Mouse (Mus musculus) olfactory bulb, adult 2 months (tissue): ENCODE results near the gene Msrb1. TPM values are rescaled to one million over a fixed set of nuclear protein-coding genes. Genes with fewer than 3 reads are reported as not detected.

Experiments
- H3K27ac ChIP-seq: fragments of 200-500 bp; 2 replicates; pipeline ENCODE4 v1.5.1; 2012; ENCODE audit warnings: low read depth, low read length; ENCODE audit not compliant: insufficient read depth
- H3K4me1 ChIP-seq: fragments of 200-500 bp; 2 replicates; pipeline ENCODE4 v1.6.1; 2012; ENCODE audit warnings: low read length; ENCODE audit not compliant: control insufficient read depth, insufficient read depth
- H3K4me3 ChIP-seq: fragments of 200-500 bp; 2 replicates; pipeline ENCODE4 v1.5.1; 2012; ENCODE audit warnings: mild to moderate bottlenecking, low read depth, low read length, moderate library complexity; ENCODE audit not compliant: insufficient read depth
- CTCF ChIP-seq: fragments of 200-500 bp; IDR thresholded peaks from 2 replicates; pipeline ENCODE4 v1.5.1; 2012; ENCODE audit warnings: low read depth, mild to moderate bottlenecking, low read length, moderate library complexity; ENCODE audit not compliant: insufficient read depth
- POLR2A ChIP-seq: fragments of 200-500 bp; IDR thresholded peaks from 2 replicates; pipeline ENCODE4 v1.6.1; 2012; ENCODE audit warnings: mild to moderate bottlenecking, low read depth, low read length, moderate library complexity; ENCODE audit not compliant: insufficient read depth
- WGBS: fragments of 180-500 bp; shearing (Covaris S2); methylation state at CpG from one replicate; pipeline ENCODE4 v1.1.7; 2018; 5-methylcytosine and 5-hydroxymethylcytosine counted together
- polyA plus RNA-seq: library from polyadenylated mRNA; stranded (reverse); fragments of >200 nt; gene quantifications from 2 replicates; pipeline ENCODE4 v1.2.4, GENCODE M21; 2012; ENCODE audit warnings: low replicate concordance; ENCODE audit not compliant: missing spikeins, insufficient read depth, insufficient read length

The Msrb1 gene
- polyA plus RNA-seq, 1 experiment: not detected

- Histone ChIP-seq H3K4me1 (peaks cover 11% of the 10 kb centered on the region), H3K27ac (no peak within 1 kb of the TSS), H3K4me3 (peak within 1 kb of the TSS; percentile 36)
- TF ChIP-seq POLR2A (no peak), CTCF (no peak)
- under 1% methylated on average over 81 of the region's 82 CpGs for WGBS
These were observed 16.3 kb downstream of the Msrb1 start, which contains the start of gene Hs3st6 for GRCm38 (mm10) chr17:24752415-24753394. TSS of gene Hs3st6 (plus strand) at chr17:24752988.

DNA sequence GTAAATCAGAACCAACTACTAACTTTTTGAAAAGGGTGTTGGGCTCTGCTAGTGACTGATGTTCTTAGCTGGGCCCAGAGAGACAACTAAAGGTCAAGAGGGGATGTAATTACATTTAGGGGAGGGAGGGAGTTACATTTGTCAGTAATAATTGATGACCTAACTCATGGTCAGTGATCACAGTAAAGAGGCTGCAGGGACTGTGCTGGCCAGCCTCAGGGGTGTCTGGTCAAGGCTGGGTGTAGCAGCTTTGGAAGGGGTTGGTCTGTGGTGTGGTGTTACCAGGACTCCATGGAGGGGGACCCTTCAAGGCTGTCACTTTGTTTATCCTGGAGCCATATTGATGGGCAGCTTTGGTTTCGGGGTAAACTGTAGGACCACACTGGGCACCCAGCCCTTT, 21.0 kb downstream of the Msrb1 start:
- 94% methylated on average over 1 of the region's 1 CpGs for WGBS
- TF ChIP-seq POLR2A: no peak

DNA sequence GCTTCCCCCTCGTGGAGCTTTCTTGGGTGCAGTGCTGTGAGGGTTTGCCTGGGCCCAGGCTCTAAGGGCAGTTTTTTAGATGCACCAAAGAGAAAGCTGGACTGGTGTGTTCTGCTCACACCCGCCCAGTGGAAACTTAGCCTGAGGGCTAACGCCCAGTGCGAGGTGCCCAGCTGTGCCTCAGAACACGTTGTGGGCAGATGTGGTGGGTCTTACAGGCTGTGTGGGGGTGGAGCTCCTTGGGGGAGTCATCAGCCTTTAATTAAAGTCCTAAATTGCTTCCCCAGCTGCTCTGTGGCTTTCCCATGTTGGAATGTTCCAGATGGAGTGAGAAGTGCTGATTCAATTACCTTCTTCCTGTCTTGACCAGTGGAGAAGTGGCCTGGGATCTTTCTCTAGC, 24.7 kb downstream of the Msrb1 start:
- WGBS: 55% methylated on average over 5 of the region's 5 CpGs
- no peak overlapping the region for H3K27ac ChIP-seq
- H3K4me3 ChIP-seq: no peak overlapping the region
- TF ChIP-seq CTCF: no peak
- TF ChIP-seq POLR2A: no peak
- no peaks in the 10 kb centered on the region for H3K4me1 ChIP-seq

More for the DNA sequence above, 21.0 kb downstream of the Msrb1 start:
- Histone ChIP-seq H3K4me1 (peaks cover 8% of the 10 kb centered on the region), H3K4me3 (no peak overlapping the region), H3K27ac (no peak overlapping the region)

DNA sequence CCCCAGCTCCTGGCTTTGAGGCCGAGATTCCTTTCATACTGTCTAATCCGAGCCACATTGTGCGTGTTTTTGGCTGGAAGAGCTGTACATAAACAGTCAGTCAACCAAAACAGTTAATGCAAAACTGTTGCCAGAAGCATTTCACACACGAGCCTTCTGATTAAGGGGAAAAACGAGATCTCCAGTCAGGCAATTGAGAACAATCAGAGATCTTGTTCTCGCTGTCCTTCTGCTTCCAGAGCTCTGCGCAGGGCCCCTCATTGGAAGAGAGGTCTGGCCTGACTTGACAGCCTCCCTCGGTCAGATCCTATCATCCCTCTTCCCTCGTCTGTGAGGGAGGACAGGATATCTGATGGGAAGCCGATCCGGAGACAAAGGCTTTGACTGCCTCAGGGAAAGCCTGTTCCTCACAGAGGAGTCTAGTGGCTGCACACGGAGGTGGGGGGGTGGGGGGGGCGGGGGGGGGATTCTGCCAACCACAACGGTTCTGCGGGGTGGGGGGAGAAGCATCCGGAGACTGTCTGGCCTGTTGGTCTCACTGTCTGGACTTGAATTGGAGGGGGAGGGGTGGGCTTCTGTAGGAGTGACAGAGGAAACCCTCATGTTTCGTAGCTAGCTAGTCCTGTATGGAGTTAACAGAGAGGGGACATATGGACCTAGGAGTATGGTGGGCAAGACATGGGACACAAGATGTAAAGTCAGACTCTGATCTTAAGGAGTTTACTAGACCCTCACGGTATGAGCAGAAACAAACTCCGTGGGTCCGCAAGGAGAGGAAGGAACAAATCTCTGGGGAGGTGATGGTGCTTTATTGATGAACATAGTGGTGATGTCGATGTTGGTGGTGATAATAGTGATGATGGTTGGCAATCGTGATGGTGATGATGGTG, 28.8 kb downstream of the Msrb1 start:
- 49% methylated on average over 21 of the region's 22 CpGs for WGBS
- H3K4me1 ChIP-seq: no peaks in the 10 kb centered on the region
- no peak overlapping the region for H3K27ac ChIP-seq
- H3K4me3 ChIP-seq: no peak overlapping the region
- TF ChIP-seq POLR2A: no peak
- no peak for TF ChIP-seq CTCF

DNA sequence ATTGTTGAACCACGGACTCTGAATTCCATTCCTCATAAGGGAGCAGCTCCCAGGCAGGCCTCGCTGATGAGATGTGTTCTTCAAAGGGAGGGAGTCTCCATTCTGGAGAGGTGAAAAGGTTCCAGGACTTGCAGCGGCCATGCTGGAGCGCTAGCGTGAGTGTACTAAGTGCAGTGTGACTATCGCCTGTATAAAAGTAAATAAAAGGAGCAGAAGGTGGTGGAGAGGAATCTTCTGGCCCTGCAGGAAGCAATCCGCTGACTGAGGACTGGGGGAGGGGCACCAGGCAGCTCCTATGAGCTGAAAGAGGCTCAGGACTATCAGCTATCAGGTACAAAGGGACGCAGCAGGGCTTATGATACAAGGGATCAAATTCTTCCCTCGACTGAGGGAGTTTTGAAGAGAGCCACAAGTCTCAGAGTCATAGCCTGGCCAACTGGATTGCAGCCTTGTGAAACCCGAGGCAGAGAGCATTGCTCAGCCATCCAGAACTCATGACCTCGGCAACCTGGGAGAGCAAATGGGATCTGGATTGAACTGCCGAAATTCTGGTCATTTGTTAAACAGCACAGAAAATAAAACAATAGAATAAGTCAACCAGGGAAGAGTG, 29.9 kb downstream of the Msrb1 start:
- Histone ChIP-seq H3K4me3 (no peak overlapping the region), H3K4me1 (no peaks in the 10 kb centered on the region), H3K27ac (no peak overlapping the region)
- TF ChIP-seq CTCF (no peak), POLR2A (no peak)
- 36% methylated on average over 12 of the region's 12 CpGs for WGBS

DNA sequence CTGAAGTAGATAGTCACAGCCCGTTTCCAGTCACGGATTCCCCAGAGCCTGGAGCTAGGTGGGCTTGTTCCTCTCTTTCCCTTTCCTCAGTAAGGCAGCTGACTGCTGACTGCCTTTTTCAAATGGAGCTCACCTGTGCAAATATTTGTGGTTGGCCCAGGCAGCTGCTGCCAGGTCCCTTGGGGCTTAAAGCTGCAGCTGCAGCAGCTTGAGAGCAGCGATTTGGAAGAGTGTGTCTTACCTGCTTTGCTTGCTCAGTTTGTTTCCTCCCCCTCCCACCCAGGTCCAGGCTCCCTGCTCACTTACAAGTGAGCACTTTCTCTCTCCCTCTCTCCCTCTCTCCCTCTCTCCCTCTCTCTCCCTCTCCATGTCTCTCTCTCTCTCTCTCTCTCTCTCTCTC, 32.7 kb downstream of the Msrb1 start:
- WGBS: 61% methylated on average over 3 of the region's 3 CpGs
- no peaks in the 10 kb centered on the region for H3K4me1 ChIP-seq
- TF ChIP-seq CTCF: no peak
- TF ChIP-seq POLR2A: no peak

GRCm38 (mm10) chr17:24773241-24773640, 36.8 kb downstream of the Msrb1 start:
- no peak overlapping the region for H3K4me3 ChIP-seq
- 83% methylated on average over 5 of the region's 5 CpGs for WGBS
- TF ChIP-seq POLR2A (no peak), CTCF (no peak)
- H3K4me1 ChIP-seq: no peaks in the 10 kb centered on the region
- H3K27ac ChIP-seq: no peak overlapping the region

More for the DNA sequence above, 32.7 kb downstream of the Msrb1 start:
- Histone ChIP-seq H3K4me3 (no peak overlapping the region), H3K27ac (no peak overlapping the region)

DNA sequence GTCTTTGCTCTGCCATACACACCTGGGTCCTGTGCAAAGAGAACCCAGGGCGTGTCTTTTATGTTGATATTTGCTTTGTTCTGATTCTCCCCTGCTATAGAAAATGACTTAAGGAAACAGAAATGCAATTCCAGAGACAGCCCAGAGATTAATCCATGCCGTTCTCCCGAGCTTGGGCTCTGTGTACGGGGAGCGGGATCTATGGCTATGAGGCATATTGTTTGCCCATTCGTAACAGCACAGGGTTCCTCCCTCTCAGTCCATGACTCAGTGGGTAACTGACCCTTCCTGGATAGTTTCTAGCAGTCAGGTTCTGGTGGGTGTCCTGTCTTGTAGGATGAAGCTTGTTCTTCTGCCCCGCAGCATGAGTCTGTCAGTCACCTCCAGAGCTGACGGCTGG, 38.7 kb downstream of the Msrb1 start:
- TF ChIP-seq POLR2A (no peak), CTCF (no peak)
- 81% methylated on average over 8 of the region's 8 CpGs for WGBS

DNA sequence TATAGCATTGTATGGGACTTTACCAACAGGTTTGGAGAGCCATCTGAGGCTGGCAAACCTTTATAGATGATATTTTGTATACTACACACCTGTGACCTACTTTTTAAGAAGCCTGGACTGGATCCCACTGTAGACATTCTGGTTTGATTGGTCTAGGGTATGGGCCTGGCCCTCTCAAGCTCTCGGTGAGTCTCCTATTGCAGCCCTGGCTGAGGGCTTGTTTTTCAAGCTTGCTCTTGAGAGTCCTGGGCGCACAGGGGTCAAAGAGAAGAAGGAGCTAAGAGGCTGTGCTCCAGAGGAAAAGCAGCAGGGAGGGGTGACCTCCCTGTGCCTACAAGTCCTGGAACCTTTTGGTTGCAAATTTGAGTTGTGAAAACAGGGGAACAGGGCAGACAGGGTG, 40.6 kb downstream of the Msrb1 start:
- TF ChIP-seq CTCF (no peak), POLR2A (no peak)
- 80% methylated on average over 2 of the region's 2 CpGs for WGBS
- no peak overlapping the region for H3K27ac ChIP-seq

More for the DNA sequence above, 38.7 kb downstream of the Msrb1 start:
- Histone ChIP-seq H3K27ac (no peak overlapping the region), H3K4me1 (no peaks in the 10 kb centered on the region), H3K4me3 (no peak overlapping the region)

More for the DNA sequence above, 40.6 kb downstream of the Msrb1 start:
- H3K4me3 ChIP-seq: no peak overlapping the region
- H3K4me1 ChIP-seq: no peaks in the 10 kb centered on the region
